Mouse (Mus musculus) thymus, adult 2 months (tissue): ENCODE data around the gene Fgd3.

Experiments
- CTCF ChIP-seq: fragments of 200-500 bp; IDR thresholded peaks from 2 replicates; pipeline ENCODE4 v1.5.1; 2012; ENCODE audit warnings: mild to moderate bottlenecking, control low read depth, low read length, moderate library complexity, borderline replicate concordance; ENCODE audit not compliant: control insufficient read depth, poor library complexity, insufficient read depth; ENCODE audit errors: extremely low read depth
- POLR2A ChIP-seq: fragments of 200-500 bp; IDR thresholded peaks from 2 replicates; pipeline ENCODE4 v1.6.1; 2012; ENCODE audit warnings: mild to moderate bottlenecking, low read length, control low read depth, moderate library complexity; ENCODE audit not compliant: control insufficient read depth, poor library complexity, insufficient read depth; ENCODE audit errors: extremely low read depth

- TF ChIP-seq POLR2A: no peak
- TF ChIP-seq CTCF: no peak
Observed at GRCm38 (mm10) chr13:49214454-49214853, 105.7 kb downstream of the Fgd3 start.
